Mouse (Mus musculus): Measurements from ENCODE around the gene Prkca.

Prkca gene

GRCm38 (mm10) chr11:108343789-108344462, at the start of gene Prkca:
Gene Prkca (minus strand): TSS chr11:108343928.
- DNase-seq = peak; percentile 96

- no peak for DNase-seq
Observed at GRCm38 (mm10) chr11:108385666-108386024, 41.9 kb upstream of the Prkca start.

DNA sequence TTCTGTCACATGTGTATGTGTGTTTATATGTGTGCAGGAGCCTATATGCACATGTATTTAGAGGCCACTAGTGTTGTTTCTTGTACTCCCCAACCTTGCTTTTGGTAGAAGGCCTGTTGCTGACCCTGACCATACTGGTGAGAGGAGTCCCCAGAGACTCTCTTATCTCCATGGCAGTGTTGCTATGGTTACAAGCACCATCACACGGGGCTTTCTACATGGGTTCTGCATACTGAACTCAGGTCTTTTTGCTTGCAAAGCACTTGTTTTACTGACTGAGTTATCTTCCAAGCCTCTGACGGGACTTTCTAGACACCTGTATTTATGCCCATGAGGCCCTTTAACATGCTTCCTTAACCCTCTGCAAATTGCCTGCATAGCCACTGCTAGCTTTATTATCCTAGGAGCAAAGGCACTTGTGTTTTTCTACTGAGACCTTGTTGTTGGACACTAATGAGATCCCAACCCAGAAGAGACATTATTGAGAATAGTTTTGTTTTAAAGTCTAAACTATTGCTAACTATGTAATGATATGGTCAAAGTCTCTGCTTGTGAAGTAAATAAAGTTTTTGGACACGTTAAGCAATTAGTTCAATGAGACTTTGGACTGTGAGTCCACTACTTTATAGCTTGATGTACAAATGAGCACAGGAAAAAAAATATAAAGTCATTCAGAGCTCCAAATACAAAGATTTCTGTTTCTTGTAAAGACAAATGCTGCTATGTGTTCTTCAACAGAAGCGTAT, 41.4 kb upstream of the Prkca start:
- no peak for DNase-seq

- no peak for DNase-seq
Observed at GRCm38 (mm10) chr11:108382664-108383063, 38.9 kb upstream of the Prkca start.

GRCm38 (mm10) chr11:108378363-108378751, 34.6 kb upstream of the Prkca start:
- DNase-seq = no peak

DNA sequence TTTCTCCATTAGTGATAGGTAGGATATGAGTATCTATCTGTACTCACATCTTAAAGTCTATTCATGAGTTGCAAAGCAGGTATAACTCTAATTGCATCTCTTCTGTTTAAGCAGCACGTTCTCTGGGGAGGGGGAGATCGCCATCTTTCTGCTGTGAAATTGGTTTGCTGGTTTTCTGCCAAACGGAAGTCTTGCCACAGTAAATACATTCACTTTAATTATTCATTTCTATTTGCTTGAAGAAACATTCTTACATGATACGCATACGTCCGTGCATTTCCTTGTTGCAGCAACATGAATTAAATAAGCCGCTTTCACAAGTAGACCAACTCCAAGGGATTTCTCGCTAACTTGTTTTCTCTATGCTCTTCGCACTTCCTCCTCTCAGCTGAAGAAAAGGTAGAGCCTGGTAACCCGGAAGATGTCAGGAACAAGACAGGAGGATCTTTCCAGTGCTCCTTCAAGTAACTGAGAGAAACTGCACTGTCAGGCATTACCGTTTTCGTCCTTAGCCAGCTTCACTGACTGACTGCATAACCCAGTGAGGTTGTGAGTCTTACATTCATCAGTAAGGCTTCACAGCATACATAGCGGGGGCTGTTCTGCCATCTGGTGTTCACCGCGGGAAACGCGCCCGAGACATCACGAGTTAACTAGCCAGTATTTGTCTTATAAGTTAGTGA, 34.1 kb upstream of the Prkca start:
- DNase-seq = peak; percentile 79

- DNase-seq = no peak
Observed at GRCm38 (mm10) chr11:108376815-108377214, 33.1 kb upstream of the Prkca start.

DNA sequence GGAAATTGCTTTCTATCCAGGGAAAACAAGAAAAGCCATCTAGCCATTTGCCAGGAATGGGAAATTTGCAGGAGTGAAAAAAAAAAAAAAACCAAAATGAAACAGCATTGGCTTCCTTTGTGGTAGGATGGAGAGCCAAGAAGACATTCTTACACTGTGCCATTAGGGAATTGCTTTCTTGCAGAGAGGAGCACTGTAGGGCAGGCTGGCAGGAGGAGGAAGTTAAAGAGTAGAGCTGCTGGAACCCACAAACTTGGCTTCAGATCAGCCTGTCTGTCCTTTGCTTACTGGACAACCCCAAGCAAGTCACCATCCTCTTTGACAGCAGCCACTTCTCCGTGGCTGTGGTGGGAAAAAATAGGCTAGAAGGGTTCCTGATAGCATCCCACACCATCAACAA, 23.3 kb upstream of the Prkca start:
- DNase-seq = no peak

GRCm38 (mm10) chr11:108365600-108365999, 21.9 kb upstream of the Prkca start:
- DNase-seq = no peak

GRCm38 (mm10) chr11:108364945-108365589, 21.3 kb upstream of the Prkca start:
- DNase-seq = no peak

- no peak for DNase-seq
Observed at GRCm38 (mm10) chr11:108363991-108364390, 20.3 kb upstream of the Prkca start.

GRCm38 (mm10) chr11:108362965-108363364, 19.2 kb upstream of the Prkca start:
- no peak for DNase-seq

DNA sequence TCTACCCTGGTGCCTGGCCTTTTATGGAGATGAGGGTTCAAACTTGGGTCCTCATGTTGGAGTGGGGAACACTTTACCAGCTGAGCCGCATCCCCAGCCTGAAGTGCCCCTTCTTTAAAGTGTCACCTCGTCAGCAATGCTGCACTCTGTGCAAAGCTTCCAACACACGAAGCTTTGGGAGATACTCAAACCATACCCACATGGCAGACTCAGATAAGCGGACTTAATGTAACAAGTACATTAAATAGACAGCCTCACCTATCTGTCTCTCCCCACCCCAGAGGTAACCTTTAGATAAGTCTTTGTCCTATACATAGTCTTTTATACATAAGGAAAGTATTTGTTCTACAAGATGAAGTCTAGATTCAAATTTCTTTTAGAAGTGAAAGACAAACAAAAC, 17.3 kb upstream of the Prkca start:
- no peak for DNase-seq

- DNase-seq = no peak
Observed at GRCm38 (mm10) chr11:108358911-108359310, 15.2 kb upstream of the Prkca start.

- no peak for DNase-seq
Observed at GRCm38 (mm10) chr11:108356020-108356419, 12.3 kb upstream of the Prkca start.

GRCm38 (mm10) chr11:108352842-108353388, 9.2 kb upstream of the Prkca start:
- DNase-seq = no peak

DNA sequence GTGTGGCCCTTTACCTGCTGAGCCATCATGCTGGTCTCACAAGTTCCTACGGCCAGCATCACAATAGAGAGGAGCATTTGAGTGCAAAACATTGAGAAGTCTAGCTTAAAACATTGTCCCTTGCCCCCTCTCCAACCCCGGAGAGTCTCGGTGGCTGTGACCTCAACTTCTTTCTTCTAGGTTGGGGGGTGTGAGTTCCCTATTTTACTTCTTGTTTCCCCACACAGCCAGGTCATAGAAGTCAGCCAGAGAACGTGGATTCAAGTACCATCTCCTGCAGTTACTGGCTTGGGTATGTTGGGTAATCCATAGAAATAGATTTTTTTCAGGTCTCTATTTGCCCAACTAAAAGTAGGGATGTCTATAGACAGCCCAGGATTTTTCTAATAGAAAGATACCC, 7.1 kb upstream of the Prkca start:
- DNase-seq = no peak

GRCm38 (mm10) chr11:108345321-108345720, 1.6 kb upstream of the Prkca start:
- DNase-seq = no peak

DNA sequence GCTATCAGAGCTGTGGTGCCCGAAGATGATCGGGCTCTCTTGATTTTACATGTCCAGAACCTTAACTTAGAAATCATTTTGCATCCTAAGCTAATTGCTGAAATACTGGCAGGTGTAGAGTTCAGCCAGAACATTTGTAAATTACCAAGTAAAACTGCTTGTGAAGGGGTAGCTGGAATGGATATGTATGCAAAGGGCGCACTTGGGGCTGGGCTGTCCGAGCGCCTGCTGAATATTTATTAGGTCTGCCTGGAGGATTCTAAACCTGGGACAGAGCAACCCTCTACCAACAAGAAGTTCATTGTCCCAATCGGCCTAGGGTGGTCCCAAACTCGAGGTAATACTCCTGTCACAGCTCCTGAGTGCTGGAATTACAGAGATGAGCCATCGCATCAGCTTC, 1.0 kb upstream of the Prkca start:
- no peak for DNase-seq

- peak; percentile 46 for DNase-seq
Observed at GRCm38 (mm10) chr11:108342781-108343768, 653 bp downstream of the Prkca start, which contains the start of gene Apoh. Gene Apoh (plus strand): TSS chr11:108343354.

DNA sequence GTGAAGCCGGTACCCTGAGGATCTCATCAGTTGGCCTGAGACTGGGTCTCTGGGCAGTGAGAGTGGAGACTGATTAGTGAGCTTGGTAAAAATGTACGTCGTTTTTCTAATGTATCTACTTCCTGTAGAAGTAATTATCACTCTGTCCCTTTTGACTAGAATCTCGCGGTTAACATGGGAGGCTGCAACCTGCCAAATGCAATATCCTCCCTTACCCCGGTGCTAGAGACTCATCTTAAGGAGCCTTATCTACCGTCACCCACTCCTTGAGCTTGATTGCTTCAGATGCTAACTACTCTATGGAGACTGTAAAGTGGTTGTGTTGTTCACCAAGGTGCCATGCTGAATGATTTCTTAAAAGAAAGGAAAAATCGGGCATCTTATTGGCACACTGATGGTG, 1.9 kb downstream of the Prkca start:
- DNase-seq = no peak

DNA sequence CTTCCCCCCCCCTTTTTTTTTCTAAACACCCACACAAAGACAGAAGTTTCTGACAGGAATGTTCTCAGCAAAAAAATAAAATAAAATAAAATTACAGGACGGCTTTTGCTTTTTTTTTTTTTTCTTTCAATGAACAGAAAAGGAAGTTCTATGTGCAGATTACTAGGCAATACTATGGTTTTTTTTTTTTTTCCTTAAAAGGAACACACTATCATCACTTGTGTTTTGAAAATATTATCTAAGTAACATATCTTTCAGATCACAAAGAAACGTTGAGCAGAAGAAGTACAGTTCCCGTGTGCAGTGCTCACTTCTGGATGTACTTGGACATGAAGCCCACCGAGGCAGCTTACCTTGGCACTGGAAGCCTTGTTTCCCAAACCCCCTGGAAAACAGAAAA, 3.4 kb downstream of the Prkca start:
- no peak for DNase-seq
